Mouse (Mus musculus) NIH3T3 (cell line): ENCODE data around the gene Fpr1.
"Not testable (repeated sequence)": the region's sequence is repeated elsewhere in the genome, so short reads cannot be mapped to it uniquely, and the experiment has no call there.

Experiments
- DNase-seq: peaks from one replicate; pipeline ENCODE4 v3.0.0-alpha.2; 2012; ENCODE audit warnings: low read depth

Gene Fpr1

DNA sequence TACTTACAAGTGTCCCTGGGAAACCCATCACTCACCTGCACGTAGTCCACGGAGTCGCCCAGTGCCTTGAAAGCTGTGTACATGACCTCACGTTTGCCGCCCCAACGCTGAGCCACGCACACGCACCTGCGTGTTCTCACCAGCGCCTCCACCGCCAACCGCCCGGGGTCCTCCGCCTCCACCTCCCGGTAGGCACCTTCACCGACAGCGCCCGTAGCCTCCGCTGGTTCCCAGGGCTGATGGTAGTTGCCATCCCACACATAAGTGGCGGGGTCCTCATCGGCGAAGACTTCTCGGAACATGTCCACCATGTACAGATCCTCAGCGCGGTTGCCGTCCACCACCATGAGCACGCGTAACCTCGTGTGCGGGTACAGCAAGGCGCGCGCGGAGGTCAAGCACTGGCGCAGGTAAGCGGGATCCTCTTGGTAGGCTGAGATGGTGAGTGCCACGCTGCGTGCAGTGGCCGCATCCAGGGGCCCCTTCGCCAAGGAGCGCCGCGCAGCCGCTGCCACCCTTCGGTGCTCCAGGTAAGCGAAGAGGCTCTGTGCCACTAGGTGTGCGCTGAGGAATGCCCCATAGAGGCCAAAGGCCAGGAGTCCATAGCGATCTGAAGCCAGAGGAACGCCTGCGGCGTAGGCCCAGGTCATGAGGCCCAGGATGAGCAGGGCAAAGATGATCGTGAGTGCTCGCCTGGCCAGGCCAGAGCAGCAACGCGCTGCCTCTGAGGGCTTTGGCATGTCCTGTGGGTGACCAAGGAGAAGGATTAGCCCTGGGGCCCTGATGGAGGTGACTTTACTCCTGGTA is 33.6 kb downstream of the Fpr1 start:
- no peak for DNase-seq

DNA sequence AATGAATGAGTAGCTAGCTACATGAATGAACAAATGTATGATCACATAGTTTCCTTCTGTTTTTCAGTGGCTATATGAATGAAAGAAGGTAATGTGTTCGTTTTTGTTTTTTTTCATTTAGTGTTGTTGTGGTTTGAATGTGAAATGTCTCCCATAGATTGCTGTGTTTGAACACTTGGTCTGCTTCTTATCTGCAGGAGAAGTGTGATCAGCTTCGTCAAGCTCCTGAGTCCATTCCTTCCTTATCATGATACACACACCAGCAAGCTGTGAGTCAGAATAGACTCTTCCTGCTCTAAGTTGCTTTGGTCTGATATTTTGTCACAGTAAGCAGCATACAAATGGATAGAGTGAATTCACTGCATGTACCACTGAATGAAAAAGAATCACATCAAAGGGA is 34.8 kb downstream of the Fpr1 start:
- no peak for DNase-seq

DNA sequence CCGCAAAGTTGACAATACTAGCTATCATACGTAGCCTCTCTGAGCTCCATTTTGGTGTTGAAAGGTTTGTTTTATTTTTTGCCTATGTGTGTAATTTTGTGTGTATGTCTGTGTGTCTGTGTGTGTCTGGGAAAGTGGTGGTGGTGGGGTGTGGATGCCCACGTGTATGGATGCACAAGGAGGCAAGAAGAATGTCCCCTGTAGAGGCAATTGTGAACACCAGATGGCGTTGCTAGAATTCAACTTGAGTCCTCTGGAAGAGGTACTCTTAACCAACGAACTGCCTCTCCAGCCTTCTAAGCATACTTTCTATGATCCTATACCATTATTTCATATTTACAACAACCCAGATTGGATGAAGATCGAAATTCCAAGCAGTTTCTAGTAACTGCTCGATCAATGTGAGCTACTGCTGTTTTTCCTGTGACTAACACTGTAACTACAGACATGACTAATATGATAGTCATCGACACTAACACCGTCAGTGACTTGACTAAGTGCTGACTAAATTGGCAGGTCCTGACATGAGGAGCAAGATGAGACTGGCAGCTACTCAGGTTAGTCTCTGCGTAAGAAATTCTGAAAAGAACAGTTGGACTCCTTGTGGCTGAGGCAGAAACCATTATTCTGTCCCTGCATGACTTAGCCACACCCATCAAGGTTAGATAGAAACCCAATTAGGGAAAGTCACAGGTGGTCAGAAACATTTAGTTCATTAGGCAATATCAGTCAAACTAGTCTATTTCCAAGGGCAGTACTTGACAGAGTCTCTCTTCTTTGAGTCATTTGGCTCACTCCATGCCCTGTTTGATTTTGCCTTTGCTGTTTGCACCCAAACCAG is 38.3 kb downstream of the Fpr1 start:
- peak; percentile 73 for DNase-seq

DNA sequence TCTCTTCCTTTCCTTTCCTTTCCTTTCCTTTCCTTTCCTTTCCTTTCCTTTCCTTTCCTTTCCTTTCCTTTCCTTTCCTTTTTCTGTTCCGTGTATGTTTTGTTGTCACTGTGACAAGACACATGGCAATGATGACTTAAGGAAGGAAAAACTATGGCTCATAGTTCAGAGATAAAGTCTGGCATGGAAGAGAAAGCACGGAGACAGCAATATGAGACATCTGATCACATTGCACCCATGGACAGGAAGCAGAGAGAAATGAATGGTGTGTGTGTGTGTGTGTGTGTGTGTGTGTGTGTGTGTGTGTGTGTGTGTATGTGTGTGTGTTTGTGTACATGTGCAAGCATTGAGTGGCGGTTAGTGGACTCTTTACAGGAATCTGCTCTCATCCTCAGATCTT is 39.1 kb downstream of the Fpr1 start:
- DNase-seq = not testable (repeated sequence)

DNA sequence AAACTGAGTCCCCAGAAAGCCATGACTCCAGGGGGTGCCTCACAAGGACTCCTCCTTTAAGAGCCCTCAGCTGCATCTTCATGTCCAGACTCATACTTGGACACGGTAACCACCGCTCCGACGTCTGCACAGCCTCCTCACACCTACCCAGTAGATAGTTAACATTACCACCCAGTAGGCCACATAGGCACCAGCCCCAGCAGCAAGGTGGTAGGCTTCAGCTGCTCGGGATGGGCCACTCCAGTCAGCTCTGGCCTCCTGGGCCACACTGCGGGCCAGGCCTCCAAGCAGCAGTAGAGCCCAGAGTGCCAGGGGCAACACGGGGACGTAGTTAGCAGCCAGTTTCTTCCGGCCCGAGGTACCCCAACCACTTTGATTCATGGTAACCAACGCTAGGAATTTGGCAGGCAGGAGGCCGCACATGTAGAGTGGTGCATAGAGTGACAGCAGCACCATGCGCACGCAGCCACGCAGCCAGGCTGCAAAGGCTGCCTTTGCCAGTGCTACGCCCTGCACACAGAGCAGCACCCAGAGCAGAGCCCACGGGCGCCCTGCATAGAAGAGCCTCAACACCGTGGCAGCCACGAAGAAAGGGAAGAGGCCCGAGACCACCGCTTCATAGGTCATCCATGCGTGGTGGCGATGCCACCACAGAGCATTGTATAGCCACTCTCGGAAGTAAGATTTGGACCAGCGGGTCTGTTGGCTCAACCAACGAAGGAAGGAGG is 40.0 kb downstream of the Fpr1 start:
- no peak for DNase-seq

DNA sequence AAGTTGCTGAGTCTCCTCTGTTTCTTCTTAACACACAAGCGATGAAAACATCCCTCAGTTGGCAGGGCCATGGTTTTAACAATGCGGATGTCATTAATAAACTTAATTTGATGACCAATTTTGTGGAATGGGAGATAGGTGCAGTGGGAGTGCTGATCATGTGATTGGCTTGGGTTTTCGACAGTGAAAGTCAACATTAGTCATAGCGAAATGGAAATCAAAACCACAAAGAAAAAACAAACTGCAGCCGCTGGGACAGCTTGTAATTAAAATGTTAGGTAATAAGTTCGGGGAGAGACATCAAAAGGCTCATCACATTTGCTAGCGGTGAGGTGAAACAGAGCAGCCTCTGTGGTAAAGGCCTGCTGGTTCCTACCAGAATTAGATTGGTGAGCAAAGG is 42.9 kb downstream of the Fpr1 start:
- peak; percentile 73 for DNase-seq

DNA sequence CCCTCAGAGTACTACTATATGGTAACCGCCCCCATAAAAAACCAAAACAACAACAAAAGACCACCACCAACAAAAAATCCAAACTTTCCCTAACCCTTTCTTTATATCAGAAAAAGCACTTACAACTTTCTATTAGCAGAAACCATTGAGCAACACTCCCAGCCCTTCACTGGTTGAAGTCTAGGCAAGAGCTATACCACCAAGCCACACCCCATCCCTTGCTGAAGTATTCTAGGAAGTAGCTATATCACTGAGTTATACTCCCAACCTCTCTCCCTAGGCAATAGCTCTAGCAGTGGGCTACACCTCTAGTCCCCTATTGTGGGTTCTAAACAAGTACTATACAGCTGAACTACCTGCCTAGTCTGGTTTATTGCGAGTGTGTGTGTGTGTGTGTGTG is 44.5 kb downstream of the Fpr1 start:
- DNase-seq = no peak

DNA sequence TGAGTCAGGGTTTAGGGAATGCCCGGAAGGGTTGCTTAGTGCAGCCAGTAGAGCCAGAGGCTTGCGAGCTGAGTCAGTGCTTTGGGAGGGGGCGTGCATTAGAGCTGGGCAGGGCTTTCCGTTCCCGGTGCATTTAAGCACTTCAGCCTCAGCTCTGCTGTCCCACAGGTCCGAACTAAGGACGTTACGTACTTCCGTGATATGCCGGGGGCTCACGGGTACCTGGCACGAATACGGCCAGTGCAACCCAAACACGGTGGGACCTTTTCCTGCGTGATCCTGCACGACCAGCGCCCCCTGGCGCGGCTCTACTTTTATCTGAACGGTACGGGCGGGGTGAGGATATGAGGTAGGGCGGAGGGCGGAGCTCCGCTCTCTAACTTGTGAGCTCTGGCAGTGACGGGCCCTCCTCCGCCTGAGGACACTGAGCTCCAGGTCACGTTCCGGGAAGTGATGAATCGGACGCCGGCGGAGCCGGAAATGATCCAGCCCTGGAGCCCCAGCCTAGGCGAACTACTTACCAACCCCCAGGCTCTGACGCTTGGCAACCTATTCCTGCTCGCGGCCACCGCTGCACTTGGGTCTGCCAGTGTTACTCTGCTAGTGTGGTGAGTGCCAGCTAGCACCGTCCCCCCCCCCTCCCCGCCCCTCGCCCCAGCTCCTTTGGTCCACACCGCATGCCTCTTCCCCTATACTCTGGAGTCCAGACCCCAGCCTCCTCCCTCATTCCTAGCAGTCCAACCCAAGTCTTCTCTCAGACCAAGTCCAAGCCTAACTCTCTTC is 45.6 kb downstream of the Fpr1 start:
- DNase-seq = peak; percentile 99

DNA sequence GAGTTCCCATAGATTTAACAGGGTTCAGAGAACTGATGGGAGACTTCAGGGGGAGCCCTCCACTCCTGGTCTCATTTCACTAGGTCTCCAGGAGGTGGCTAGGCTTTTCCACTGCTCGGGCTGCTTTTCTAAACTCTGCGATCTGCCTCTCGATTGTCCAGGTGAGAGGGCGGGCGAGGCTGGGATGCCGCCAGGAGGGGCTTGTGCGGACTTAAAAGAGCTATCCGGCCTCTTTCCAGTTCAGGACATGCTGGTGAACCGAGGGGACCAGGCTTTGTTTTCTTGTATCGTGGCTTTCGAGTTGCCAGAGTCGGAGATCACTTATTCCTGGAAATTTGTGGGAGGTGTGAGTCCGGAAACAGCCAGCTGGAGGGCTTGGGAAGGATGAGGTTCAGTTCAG is 46.3 kb downstream of the Fpr1 start:
- no peak for DNase-seq

DNA sequence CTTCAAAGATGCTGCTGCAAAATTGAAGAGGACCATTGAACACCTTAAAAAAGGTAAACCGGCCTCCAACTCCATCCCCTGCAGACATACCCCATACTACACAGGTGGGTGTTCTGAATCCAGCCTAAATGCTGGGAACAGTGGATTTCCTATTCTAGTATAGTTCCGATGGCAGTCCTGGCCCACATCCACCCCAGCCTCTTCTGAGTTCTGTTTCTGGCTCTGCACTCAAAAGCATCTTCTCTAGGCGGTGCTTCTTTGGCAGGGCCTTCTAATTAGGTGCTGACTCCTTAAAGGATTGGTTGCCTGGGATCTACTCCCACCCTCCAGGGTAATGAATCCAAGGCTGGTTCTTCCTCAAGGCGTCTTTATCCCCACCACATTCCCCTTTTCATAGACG is 47.6 kb downstream of the Fpr1 start:
- no peak for DNase-seq

DNA sequence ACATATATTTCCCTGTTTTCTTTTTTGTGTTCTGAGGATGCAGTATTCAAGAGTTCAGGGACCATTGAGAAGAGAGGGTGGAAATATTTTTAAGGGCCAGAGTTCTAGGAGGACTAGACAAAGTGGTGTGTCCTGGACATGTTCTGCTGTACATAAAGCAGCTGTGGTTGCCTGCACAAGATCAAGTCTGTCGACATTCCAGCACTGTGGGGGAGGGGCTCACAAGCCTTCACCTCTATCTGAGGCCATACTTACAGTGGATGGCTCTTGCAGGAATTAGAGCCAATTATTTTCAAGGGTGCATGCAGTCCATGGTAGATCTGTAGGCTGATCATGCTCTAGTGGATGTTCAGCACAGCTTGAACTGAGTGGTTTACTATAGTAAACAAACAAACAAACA is 48.8 kb downstream of the Fpr1 start:
- DNase-seq = peak; percentile 57

DNA sequence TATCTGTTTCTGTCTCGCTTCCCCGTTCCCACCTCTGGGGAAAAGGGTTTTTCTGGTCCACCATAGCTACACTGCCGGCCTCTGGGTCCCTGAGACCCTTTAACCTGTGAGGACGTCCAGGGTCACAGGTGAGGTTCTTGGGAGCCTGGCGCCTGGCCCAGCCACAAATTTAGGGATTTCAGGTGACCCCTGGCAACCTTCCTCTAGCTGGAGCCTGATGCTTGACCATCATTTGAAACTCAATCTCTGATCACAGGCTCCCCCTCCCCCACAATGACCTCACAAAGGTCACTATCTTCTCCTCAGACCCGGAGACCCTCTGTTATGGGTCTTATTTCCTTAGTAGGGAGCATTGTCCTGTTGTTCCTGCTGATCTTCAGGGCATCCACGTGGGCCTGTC is 53.0 kb downstream of the Fpr1 start:
- no peak for DNase-seq

DNA sequence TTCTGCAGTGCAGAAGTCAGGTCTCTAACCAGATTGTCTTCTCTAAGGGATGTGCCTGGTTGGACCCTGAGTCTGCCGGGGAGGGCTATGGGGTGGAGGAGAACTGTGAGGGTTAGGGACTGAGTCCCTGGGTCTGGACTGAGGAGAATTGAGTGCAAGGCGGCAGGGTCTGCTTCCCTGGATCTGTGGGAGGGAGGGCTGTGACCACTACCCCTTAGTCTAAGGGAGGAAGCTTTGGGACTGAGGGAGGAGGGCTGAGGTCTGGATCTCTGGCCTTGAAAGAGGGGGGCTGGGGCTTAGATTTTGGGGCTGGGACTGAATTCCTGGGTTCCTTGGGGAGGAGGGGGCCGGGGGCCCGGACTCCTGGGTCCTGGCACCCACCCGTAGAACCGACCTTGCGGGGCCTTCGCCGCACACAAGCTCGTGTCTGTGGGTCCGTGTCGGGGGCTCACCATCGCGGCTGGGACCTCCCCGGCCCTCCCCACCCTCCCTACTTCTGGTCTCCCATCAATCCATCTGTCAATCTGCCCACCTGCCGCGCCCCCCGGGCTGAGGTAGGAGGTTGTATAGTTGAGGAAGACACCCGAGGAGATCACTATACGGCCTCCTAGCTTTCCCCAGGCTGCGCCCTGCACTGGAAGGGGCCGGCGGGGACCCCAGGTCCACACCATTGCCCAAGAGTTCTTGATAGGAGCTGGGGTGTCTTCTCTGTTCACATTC is 53.8 kb downstream of the Fpr1 start:
- DNase-seq = no peak

DNA sequence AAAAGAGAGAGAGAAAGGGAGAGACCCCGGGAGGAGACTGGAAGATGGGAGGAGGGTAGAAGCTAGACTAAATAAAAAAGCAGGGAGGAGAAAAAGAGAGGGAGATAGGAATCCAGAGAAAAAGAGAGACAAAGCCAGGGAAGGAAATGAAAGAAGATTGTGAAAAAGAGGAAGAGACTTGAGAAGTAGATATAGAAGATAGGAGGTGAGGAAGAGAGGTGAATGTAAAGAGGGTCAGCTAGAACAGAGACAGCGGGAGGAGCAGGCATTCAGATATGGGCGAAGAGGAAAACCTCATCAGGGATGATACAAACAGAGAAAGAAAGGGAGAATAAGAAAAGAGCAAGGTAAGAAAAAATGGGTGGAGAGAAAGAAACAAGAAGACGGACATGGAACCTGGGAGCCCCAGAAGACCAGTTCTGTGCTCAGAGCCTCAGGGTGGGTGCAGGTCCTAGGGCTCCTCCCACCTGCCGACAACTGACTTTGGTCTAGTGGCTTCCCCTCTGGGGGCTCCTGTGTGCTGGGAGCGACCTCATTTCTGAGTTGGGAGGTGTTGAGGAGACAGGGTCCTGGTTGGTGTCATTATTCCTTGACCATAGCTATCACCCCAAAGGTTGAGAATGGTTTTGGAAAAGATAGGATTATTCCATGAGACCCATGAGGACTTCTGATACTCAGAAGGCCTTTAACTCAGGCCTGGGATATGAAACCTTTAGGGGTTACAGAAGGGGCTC is 54.5 kb downstream of the Fpr1 start:
- DNase-seq = peak; percentile 52

DNA sequence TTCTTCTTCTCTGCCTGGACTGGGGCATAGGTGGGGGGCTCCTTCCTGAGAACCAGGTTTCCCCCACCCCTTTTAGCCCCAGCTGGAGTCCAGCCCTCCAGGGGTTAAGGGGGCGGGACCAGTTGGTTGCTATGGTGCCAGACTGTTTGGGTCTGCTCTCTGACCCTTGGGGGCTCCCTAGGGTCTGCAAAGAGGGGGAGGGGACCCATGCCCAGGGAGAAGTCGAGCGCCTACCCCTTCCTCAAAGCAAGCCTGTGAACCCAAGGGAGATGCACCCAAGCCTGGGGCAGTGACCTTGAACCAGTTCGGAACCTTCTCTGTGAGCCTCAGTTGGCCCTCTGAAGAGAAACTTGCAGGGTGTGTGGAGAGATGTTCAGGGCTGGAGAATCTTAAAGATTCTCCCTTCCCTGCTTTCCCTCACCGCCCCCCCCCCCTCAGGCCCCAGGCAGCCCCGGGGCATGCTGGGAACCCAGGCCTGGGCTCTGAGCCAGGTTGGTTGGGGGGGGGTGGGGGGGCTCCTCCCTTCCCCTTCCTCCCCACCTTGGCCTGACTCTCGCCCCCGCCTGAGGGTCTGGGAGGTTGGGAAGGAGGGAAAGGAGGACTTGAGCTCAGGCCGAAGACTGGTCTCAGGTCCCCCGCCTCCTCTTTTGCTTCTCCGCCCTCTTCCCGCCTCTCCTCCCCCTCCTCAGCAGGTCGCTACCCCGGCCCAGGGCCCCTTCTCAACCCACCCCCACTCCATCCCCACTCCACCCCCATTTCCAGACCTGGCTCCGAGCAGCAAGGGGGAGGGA is 55.4 kb downstream of the Fpr1 start:
- peak; percentile 94 for DNase-seq

DNA sequence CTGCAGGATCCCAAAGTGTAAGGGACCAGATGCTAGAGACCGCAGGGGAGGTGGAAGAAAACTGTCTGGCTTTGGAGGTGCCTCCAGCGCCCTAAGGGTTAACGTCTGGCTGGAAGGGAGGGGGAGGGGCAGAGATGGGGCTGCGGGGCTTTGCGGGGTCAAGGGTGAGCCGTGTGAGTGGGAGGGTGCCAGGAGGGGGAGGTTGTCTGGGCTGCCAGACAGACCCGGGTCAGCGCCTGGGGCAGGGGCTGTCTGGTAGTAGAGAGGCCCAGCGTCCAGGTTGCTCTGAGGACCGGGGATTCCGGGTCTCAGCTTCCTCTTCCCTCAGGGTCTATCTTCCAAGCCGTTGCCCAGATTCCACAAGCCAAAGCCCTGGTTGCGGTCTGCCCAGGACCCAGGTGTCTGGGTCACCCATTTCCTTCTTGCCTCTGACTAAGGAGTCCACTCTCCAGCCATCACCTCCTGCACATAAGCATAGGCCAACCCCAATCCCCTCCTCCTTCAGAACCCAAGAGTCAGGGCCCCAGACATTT is 56.0 kb downstream of the Fpr1 start:
- peak; percentile 73 for DNase-seq

DNA sequence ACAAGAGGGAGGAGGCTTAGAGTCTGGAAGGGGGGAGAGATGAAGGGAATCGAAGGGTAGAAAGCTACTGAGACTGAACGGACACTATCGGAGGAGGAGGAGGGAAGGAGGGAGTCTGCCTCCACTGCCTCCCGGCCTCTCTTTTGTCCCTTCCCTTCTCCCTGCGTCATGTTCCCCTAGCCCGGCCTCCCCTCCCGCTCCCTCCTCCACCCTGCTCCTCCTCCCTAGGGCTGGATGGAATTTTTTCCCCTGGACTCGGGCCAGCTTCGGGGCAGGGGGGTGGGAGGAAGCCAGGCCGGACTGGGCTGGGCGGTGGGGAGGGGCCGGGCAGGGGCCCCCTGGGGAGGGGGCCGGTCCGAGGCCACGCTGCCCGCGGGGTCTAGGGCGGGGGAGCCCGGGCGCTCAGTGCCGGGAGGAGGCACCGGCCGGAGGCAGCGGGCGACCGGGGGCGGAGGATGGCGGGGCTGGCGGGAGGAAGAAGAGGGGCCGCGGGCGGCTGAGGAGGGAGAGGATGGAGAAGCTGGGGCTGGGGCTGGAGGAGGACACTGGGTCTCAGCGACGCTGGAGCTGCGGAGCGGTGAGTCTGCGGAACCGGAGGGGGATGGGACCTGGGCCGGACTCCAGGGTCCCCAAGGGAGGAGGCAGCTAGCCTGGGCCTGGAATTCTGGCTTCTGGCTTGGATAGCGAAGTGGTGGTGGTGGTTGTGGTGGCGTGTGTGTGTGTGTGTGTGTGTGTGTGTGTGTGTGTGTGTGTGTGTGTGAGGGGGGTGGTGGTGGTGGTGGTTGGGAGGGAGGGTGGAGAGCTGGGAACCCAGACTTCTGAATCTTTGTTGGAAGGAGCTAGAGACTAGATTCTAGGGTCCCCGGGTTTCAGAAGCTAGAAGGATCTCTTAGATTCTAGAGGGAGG is 56.7 kb downstream of the Fpr1 start, which contains the start of gene Spaca6:
Spaca6 (plus strand) TSS at position 408 of the 907 bp plus-strand sequence.
- DNase-seq = peak; percentile 98
